Mouse (Mus musculus): Measurements from ENCODE around the gene Pi4ka.

The Pi4ka gene

GRCm38 (mm10) chr16:17405736-17406443 lies at the start of gene Pi4ka, which contains the start of gene Snap29:
Gene Pi4ka, minus strand, starts transcription at chr16:17406314.
Gene Snap29, plus strand, starts transcription at chr16:17405986.
- DNase-seq = peak; percentile 100

- DNase-seq = peak; percentile 50
These were observed 46.2 kb upstream of the Pi4ka start for GRCm38 (mm10) chr16:17452373-17452715.

GRCm38 (mm10) chr16:17451541-17452372 lies 45.6 kb upstream of the Pi4ka start, which contains the start of gene Crkl:
Gene Crkl, plus strand, starts transcription at chr16:17451987.
- DNase-seq = peak; percentile 98

GRCm38 (mm10) chr16:17432576-17432975 lies 26.5 kb upstream of the Pi4ka start:
- no peak for DNase-seq

GRCm38 (mm10) chr16:17423021-17423420 lies 16.9 kb upstream of the Pi4ka start:
- no peak for DNase-seq

GRCm38 (mm10) chr16:17410209-17410608 lies 4.1 kb upstream of the Pi4ka start:
- no peak for DNase-seq

GRCm38 (mm10) chr16:17409046-17409445 lies 2.9 kb upstream of the Pi4ka start:
- no peak for DNase-seq

GRCm38 (mm10) chr16:17406512-17407231 lies 558 bp upstream of the Pi4ka start:
- DNase-seq = no peak

GRCm38 (mm10) chr16:17405271-17405696 lies 830 bp downstream of the Pi4ka start:
- DNase-seq = peak; percentile 79

- no peak for DNase-seq
These were observed 3.3 kb downstream of the Pi4ka start for GRCm38 (mm10) chr16:17402855-17403254.

- no peak for DNase-seq
These were observed 13.3 kb downstream of the Pi4ka start for GRCm38 (mm10) chr16:17392784-17393183.

GRCm38 (mm10) chr16:17383594-17384326 lies 22.4 kb downstream of the Pi4ka start:
- DNase-seq = no peak

GRCm38 (mm10) chr16:17382306-17382705 lies 23.8 kb downstream of the Pi4ka start:
- no peak for DNase-seq

- no peak for DNase-seq
These were observed 47.3 kb downstream of the Pi4ka start for GRCm38 (mm10) chr16:17358787-17359186.

- no peak for DNase-seq
These were observed 50.1 kb downstream of the Pi4ka start for GRCm38 (mm10) chr16:17356031-17356430.

GRCm38 (mm10) chr16:17346766-17347165 lies 59.3 kb downstream of the Pi4ka start:
- DNase-seq = no peak

GRCm38 (mm10) chr16:17345813-17346155 lies 60.3 kb downstream of the Pi4ka start:
- DNase-seq = no peak

GRCm38 (mm10) chr16:17345141-17345812 lies 60.8 kb downstream of the Pi4ka start:
- DNase-seq = no peak

GRCm38 (mm10) chr16:17341847-17342246 lies 64.3 kb downstream of the Pi4ka start:
- no peak for DNase-seq

GRCm38 (mm10) chr16:17340705-17341104 lies 65.4 kb downstream of the Pi4ka start:
- DNase-seq = no peak

GRCm38 (mm10) chr16:17339701-17340100 lies 66.4 kb downstream of the Pi4ka start:
- no peak for DNase-seq

GRCm38 (mm10) chr16:17336089-17336488 lies 70.0 kb downstream of the Pi4ka start:
- DNase-seq = no peak
